Mouse (Mus musculus): ENCODE measurements around the gene Mlf2. TPM values are rescaled to one million over a fixed set of nuclear protein-coding genes. Genes with fewer than 3 reads are reported as not detected.

Gene Mlf2
- total RNA-seq, 2 experiments from 2014 or later = 18.5 to 45.3 TPM

Other genes with a start within 250 kb of the Mlf2 start
- gene Emg1, start 219.2 kb upstream of the Mlf2 start, total RNA-seq (2015; ENCODE audit: low replicate concordance) = 103 and 153 TPM in 2 replicates
- 69.4 and 86.4 TPM in 2 replicates for gene Emg1, start 219.2 kb upstream of the Mlf2 start, total RNA-seq (2017; ENCODE audit: low replicate concordance)
- 61.2 and 143 TPM in 2 replicates for gene Phb2, start 219.1 kb upstream of the Mlf2 start, total RNA-seq (2015; ENCODE audit: low replicate concordance)
- gene Phb2, start 219.1 kb upstream of the Mlf2 start, total RNA-seq (2017; ENCODE audit: low replicate concordance) = 76.0 and 79.9 TPM in 2 replicates
- gene Ptpn6, start 192.7 kb upstream of the Mlf2 start, total RNA-seq (2015; ENCODE audit: low replicate concordance) = 39.3 and 91.8 TPM in 2 replicates
- gene Ptpn6, start 192.7 kb upstream of the Mlf2 start, total RNA-seq (2017; ENCODE audit: low replicate concordance) = 91.8 and 94.2 TPM in 2 replicates
- gene Grcc10, start 190.0 kb upstream of the Mlf2 start, total RNA-seq (2015; ENCODE audit: low replicate concordance) = 26.0 and 63.4 TPM in 2 replicates
- gene Grcc10, start 190.0 kb upstream of the Mlf2 start, total RNA-seq (2017; ENCODE audit: low replicate concordance) = 21.9 and 23.3 TPM in 2 replicates
- gene Gm45234, start 175.4 kb upstream of the Mlf2 start, total RNA-seq (2015; ENCODE audit: low replicate concordance) = not detected in 2 replicates
- gene Gm45234, start 175.4 kb upstream of the Mlf2 start, total RNA-seq (2017; ENCODE audit: low replicate concordance) = not detected in 2 replicates
- 9.4 and 13.8 TPM in 2 replicates for gene Atn1, start 174.9 kb upstream of the Mlf2 start, total RNA-seq (2015; ENCODE audit: low replicate concordance)
- 0.15 and 0.51 TPM in 2 replicates for gene Atn1, start 174.9 kb upstream of the Mlf2 start, total RNA-seq (2017; ENCODE audit: low replicate concordance)
- not detected in 2 replicates for gene Eno2, start 161.7 kb upstream of the Mlf2 start, total RNA-seq (2015; ENCODE audit: low replicate concordance)
- gene Eno2, start 161.7 kb upstream of the Mlf2 start, total RNA-seq (2017; ENCODE audit: low replicate concordance) = not detected in 2 replicates
- not detected in 2 replicates for gene Lrrc23, start 151.7 kb upstream of the Mlf2 start, total RNA-seq (2015; ENCODE audit: low replicate concordance)
- not detected in 2 replicates for gene Lrrc23, start 151.7 kb upstream of the Mlf2 start, total RNA-seq (2017; ENCODE audit: low replicate concordance)
- gene Spsb2, start 122.7 kb upstream of the Mlf2 start, total RNA-seq (2015; ENCODE audit: low replicate concordance) = 3.4 and 9.7 TPM in 2 replicates
- 7.6 and 8.2 TPM in 2 replicates for gene Spsb2, start 122.7 kb upstream of the Mlf2 start, total RNA-seq (2017; ENCODE audit: low replicate concordance)
- gene Tpi1, start 117.1 kb upstream of the Mlf2 start, total RNA-seq (2015; ENCODE audit: low replicate concordance) = 19.1 and 64.1 TPM in 2 replicates
- gene Tpi1, start 117.1 kb upstream of the Mlf2 start, total RNA-seq (2017; ENCODE audit: low replicate concordance) = 17.7 and 17.9 TPM in 2 replicates
- gene Usp5, start 101.9 kb upstream of the Mlf2 start, total RNA-seq (2015; ENCODE audit: low replicate concordance) = 35.6 and 60.5 TPM in 2 replicates
- gene Usp5, start 101.9 kb upstream of the Mlf2 start, total RNA-seq (2017; ENCODE audit: low replicate concordance) = 41.2 and 53.1 TPM in 2 replicates
- gene Cdca3, start 101.8 kb upstream of the Mlf2 start, total RNA-seq (2015; ENCODE audit: low replicate concordance) = 529 and 565 TPM in 2 replicates
- 409 and 459 TPM in 2 replicates for gene Cdca3, start 101.8 kb upstream of the Mlf2 start, total RNA-seq (2017; ENCODE audit: low replicate concordance)
- gene Gnb3, start 91.1 kb upstream of the Mlf2 start, total RNA-seq (2015; ENCODE audit: low replicate concordance) = not detected in 2 replicates
- gene Gnb3, start 91.1 kb upstream of the Mlf2 start, total RNA-seq (2017; ENCODE audit: low replicate concordance) = not detected in 2 replicates
- gene P3h3, start 73.6 kb upstream of the Mlf2 start, total RNA-seq (2015; ENCODE audit: low replicate concordance) = 1.1 and 2.5 TPM in 2 replicates
- 0.83 and 3.0 TPM in 2 replicates for gene P3h3, start 73.6 kb upstream of the Mlf2 start, total RNA-seq (2017; ENCODE audit: low replicate concordance)
- not detected in 2 replicates for gene Gpr162, start 67.4 kb upstream of the Mlf2 start, total RNA-seq (2015; ENCODE audit: low replicate concordance)
- gene Gpr162, start 67.4 kb upstream of the Mlf2 start, total RNA-seq (2017; ENCODE audit: low replicate concordance) = not detected in 2 replicates
- 4.3 and 12.2 TPM in 2 replicates for gene Cd4, start 43.2 kb upstream of the Mlf2 start, total RNA-seq (2015; ENCODE audit: low replicate concordance)
- gene Cd4, start 43.2 kb upstream of the Mlf2 start, total RNA-seq (2017; ENCODE audit: low replicate concordance) = 5.0 and 6.8 TPM in 2 replicates
- 1.8 TPM in 1 of 2 replicates, not detected in the other for gene Lag3, start 19.7 kb upstream of the Mlf2 start, total RNA-seq (2015; ENCODE audit: low replicate concordance)
- 0.90 TPM in 1 of 2 replicates, not detected in the other for gene Lag3, start 19.7 kb upstream of the Mlf2 start, total RNA-seq (2017; ENCODE audit: low replicate concordance)
- gene Ptms, start 11.3 kb upstream of the Mlf2 start, total RNA-seq (2015; ENCODE audit: low replicate concordance) = 15.5 and 20.5 TPM in 2 replicates
- 7.9 and 18.6 TPM in 2 replicates for gene Ptms, start 11.3 kb upstream of the Mlf2 start, total RNA-seq (2017; ENCODE audit: low replicate concordance)
- gene Cops7a, start 34.2 kb downstream of the Mlf2 start, total RNA-seq (2015; ENCODE audit: low replicate concordance) = 14.3 and 17.3 TPM in 2 replicates
- gene Cops7a, start 34.2 kb downstream of the Mlf2 start, total RNA-seq (2017; ENCODE audit: low replicate concordance) = 4.1 and 4.9 TPM in 2 replicates
- gene Pianp, start 65.3 kb downstream of the Mlf2 start, total RNA-seq (2015; ENCODE audit: low replicate concordance) = not detected in 2 replicates
- not detected in 2 replicates for gene Pianp, start 65.3 kb downstream of the Mlf2 start, total RNA-seq (2017; ENCODE audit: low replicate concordance)
- gene Zfp384, start 77.8 kb downstream of the Mlf2 start, total RNA-seq (2015; ENCODE audit: low replicate concordance) = 49.4 and 54.1 TPM in 2 replicates
- 25.8 and 41.2 TPM in 2 replicates for gene Zfp384, start 77.8 kb downstream of the Mlf2 start, total RNA-seq (2017; ENCODE audit: low replicate concordance)
- gene Ing4, start 108.4 kb downstream of the Mlf2 start, total RNA-seq (2015; ENCODE audit: low replicate concordance) = 5.0 and 5.4 TPM in 2 replicates
- gene Ing4, start 108.4 kb downstream of the Mlf2 start, total RNA-seq (2017; ENCODE audit: low replicate concordance) = 59.6 and 60.0 TPM in 2 replicates
- 4.3 and 9.6 TPM in 2 replicates for gene Acrbp, start 118.3 kb downstream of the Mlf2 start, total RNA-seq (2015; ENCODE audit: low replicate concordance)
- 0.68 and 9.4 TPM in 2 replicates for gene Acrbp, start 118.3 kb downstream of the Mlf2 start, total RNA-seq (2017; ENCODE audit: low replicate concordance)
- 3.6 and 10.9 TPM in 2 replicates for gene Lpar5, start 136.5 kb downstream of the Mlf2 start, total RNA-seq (2015; ENCODE audit: low replicate concordance)
- gene Lpar5, start 136.5 kb downstream of the Mlf2 start, total RNA-seq (2017; ENCODE audit: low replicate concordance) = not detected in 2 replicates
- gene Chd4, start 164.6 kb downstream of the Mlf2 start, total RNA-seq (2015; ENCODE audit: low replicate concordance) = 49.0 and 64.2 TPM in 2 replicates
- 176 and 220 TPM in 2 replicates for gene Chd4, start 164.6 kb downstream of the Mlf2 start, total RNA-seq (2017; ENCODE audit: low replicate concordance)
- gene Nop2, start 200.5 kb downstream of the Mlf2 start, total RNA-seq (2015; ENCODE audit: low replicate concordance) = 6.7 and 17.3 TPM in 2 replicates
- gene Nop2, start 200.5 kb downstream of the Mlf2 start, total RNA-seq (2017; ENCODE audit: low replicate concordance) = 5.7 and 8.9 TPM in 2 replicates
- 5.9 and 11.5 TPM in 2 replicates for gene Iffo1, start 213.9 kb downstream of the Mlf2 start, total RNA-seq (2015; ENCODE audit: low replicate concordance)
- 9.7 and 15.7 TPM in 2 replicates for gene Iffo1, start 213.9 kb downstream of the Mlf2 start, total RNA-seq (2017; ENCODE audit: low replicate concordance)
- 683 and 752 TPM in 2 replicates for gene Gapdh, start 235.1 kb downstream of the Mlf2 start, total RNA-seq (2015; ENCODE audit: low replicate concordance)
- gene Gapdh, start 235.1 kb downstream of the Mlf2 start, total RNA-seq (2017; ENCODE audit: low replicate concordance) = 153 and 228 TPM in 2 replicates

Measured in erythroid progenitor cell, adult 5-6 weeks (primary cell).